Mouse (Mus musculus): ENCODE measurements around the gene Igfn1. TPM values are rescaled to one million over a fixed set of nuclear protein-coding genes. Genes with fewer than 3 reads are reported as not detected.

Gene Igfn1
- polyA plus RNA-seq, 1 experiment, result 0.81 TPM

DNA sequence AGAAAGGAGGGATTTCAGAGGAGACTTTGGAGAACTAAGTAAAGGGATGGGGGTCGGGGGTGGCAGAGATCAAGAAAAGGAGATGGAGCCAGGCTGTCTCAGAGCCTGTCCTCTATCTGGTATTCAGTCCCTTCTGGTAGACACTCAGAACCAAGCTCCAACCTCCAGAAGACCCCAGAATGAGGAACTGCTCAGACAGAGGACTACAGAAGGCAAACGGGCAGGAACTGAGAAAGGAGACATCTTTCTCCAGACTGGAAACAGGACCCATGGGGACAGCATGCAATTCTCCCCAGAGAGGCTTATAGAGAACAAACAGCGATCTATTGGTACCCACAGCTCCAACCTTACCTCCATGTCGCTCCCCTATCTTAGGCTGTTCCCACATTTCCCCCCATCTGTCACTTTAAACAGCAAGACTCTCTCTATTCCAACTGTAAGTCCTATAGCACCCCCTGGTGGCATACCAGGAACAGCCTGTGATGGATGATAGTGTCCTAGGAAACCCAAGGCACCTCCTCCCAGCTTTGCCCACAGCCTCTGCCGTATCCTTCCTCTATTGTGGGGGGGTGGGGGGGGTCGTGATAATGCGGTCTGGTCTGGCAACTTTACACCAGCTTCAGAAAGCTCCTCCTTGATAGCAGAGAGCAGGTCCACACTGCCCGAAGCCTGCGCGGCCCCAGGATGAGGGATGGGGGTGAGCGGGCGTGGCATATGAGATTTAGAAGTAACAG is 61.4 kb downstream of the Igfn1 start:
- H3K27me3 ChIP-seq (ENCODE audit: control insufficient read depth, insufficient read depth, low read length), result no peaks in the 10 kb centered on the region; the same call in 1 of the 2 replicates
- no peaks in the 10 kb centered on the region; the same call in 1 of the 2 replicates for H3K4me1 ChIP-seq (replicated peaks; ENCODE audit: control insufficient read depth, insufficient read depth, low read length)
- no peak overlapping the region for H3K4me3 ChIP-seq (ENCODE audit: control insufficient read depth, insufficient read depth, low read length)
- WGBS, result 39% methylated on average over 12 of the region's 12 CpGs
- peak; percentile 74 for DNase-seq
- TF ChIP-seq POLR2A (IDR thresholded peaks at IDR 0.05; ENCODE audit: control insufficient read depth, extremely low read depth, insufficient read depth, low read length, poor library complexity), result no peak
- peak; percentile 29; the same call in 1 of the 2 replicates for TF ChIP-seq CTCF (IDR thresholded peaks at IDR 0.05; ENCODE audit: borderline replicate concordance, control insufficient read depth, extremely low read depth, insufficient read depth, low read length, poor library complexity)
- no peaks in the 10 kb centered on the region for H3K36me3 ChIP-seq (ENCODE audit: control insufficient read depth, insufficient read depth, low read length)
- H3K27ac ChIP-seq (ENCODE audit: control insufficient read depth, insufficient read depth, low read length), result no peak overlapping the region

- H3K4me3 ChIP-seq (ENCODE audit: control insufficient read depth, insufficient read depth, low read length), result no peak overlapping the region
- 98% methylated on average over 2 of the region's 2 CpGs for WGBS
- H3K4me1 ChIP-seq (replicated peaks; ENCODE audit: control insufficient read depth, insufficient read depth, low read length), result no peaks in the 10 kb centered on the region; the same call in 1 of the 2 replicates
- no peaks in the 10 kb centered on the region for H3K36me3 ChIP-seq (ENCODE audit: control insufficient read depth, insufficient read depth, low read length)
- no peak for TF ChIP-seq CTCF (IDR thresholded peaks at IDR 0.05; ENCODE audit: borderline replicate concordance, control insufficient read depth, extremely low read depth, insufficient read depth, low read length, poor library complexity)
- no peak for TF ChIP-seq POLR2A (IDR thresholded peaks at IDR 0.05; ENCODE audit: control insufficient read depth, extremely low read depth, insufficient read depth, low read length, poor library complexity)
- H3K27ac ChIP-seq (ENCODE audit: control insufficient read depth, insufficient read depth, low read length), result no peak overlapping the region
- no peaks in the 10 kb centered on the region for H3K27me3 ChIP-seq (ENCODE audit: control insufficient read depth, insufficient read depth, low read length)
- DNase-seq, result no peak
These were observed 62.4 kb downstream of the Igfn1 start for GRCm38 (mm10) chr1:135943713-135944112.

DNA sequence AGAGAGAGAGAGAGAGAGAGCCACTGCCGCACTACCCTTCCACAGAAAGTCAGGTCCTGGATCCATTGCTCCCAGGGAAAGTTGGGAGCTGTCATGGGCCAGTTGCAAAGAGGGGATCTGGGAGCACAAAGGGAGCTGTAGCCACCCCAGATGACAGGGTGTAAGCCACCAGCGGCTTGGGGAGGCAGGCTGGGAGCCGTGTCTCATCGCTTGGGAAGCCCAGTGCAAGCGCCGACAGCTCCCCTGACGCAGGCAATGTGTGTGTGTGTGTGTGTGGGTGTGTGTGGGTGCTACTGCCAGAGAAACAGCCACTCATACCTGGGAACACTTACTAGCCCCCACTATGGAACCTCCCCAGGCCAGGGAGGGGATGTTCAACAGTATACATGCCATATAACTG is 64.0 kb downstream of the Igfn1 start:
- WGBS, result 51% methylated on average over 7 of the region's 7 CpGs
- Histone ChIP-seq H3K27me3 (ENCODE audit: control insufficient read depth, insufficient read depth, low read length) (no peaks in the 10 kb centered on the region), H3K4me3 (ENCODE audit: control insufficient read depth, insufficient read depth, low read length) (no peak overlapping the region), H3K27ac (ENCODE audit: control insufficient read depth, insufficient read depth, low read length) (no peak overlapping the region), H3K4me1 (replicated peaks; ENCODE audit: control insufficient read depth, insufficient read depth, low read length) (no peaks in the 10 kb centered on the region; the same call in 1 of the 2 replicates), H3K36me3 (ENCODE audit: control insufficient read depth, insufficient read depth, low read length) (no peaks in the 10 kb centered on the region)
- no peak for DNase-seq
- no peak for TF ChIP-seq POLR2A (IDR thresholded peaks at IDR 0.05; ENCODE audit: control insufficient read depth, extremely low read depth, insufficient read depth, low read length, poor library complexity)

DNA sequence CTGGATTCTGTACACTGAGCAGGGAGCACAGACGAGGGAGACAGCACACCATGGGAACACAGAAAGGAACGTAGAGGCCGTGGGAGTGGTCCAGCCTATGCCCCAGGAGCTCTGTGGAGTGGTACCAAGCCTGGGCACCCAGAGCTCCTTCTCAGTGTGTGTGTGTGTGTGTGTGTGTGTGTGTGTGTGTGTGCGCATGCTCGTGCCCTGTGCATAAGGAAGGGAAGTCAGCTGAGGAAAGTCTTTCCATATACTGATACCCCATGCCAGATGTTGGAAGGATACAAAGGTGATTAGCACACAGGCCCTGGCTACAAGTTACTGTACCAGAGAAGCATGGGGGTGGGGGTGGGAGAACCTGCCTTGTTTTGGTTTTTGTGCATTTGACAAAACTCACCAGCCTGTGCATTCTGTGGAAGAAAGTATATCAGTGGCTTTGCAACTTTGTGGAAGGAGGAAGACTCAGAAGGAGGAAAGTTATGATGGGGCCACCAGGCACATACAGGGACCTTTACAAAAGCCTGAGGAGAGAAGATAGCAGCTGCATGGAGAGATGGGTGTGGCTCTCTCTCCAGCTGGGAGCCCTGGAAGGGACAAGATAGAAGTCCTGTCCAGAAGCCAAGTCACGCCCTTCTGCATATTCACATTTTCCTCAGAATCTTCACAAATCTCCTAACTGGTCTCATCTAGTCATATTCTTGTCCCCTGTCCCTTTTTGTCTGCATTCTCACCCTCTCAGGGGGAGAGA is 64.7 kb downstream of the Igfn1 start:
- DNase-seq, result no peak
- H3K27me3 ChIP-seq (ENCODE audit: control insufficient read depth, insufficient read depth, low read length), result no peaks in the 10 kb centered on the region
- 80% methylated on average over 6 of the region's 6 CpGs for whole genome bisulfite sequencing
- no peak for TF ChIP-seq CTCF (IDR thresholded peaks at IDR 0.05; ENCODE audit: borderline replicate concordance, control insufficient read depth, extremely low read depth, insufficient read depth, low read length, poor library complexity)
- no peak for TF ChIP-seq POLR2A (IDR thresholded peaks at IDR 0.05; ENCODE audit: control insufficient read depth, extremely low read depth, insufficient read depth, low read length, poor library complexity)
- no peak overlapping the region for H3K27ac ChIP-seq (ENCODE audit: control insufficient read depth, insufficient read depth, low read length)
- no peaks in the 10 kb centered on the region; the same call in 1 of the 2 replicates for H3K4me1 ChIP-seq (replicated peaks; ENCODE audit: control insufficient read depth, insufficient read depth, low read length)
- H3K4me3 ChIP-seq (ENCODE audit: control insufficient read depth, insufficient read depth, low read length), result no peak overlapping the region
- H3K36me3 ChIP-seq (ENCODE audit: control insufficient read depth, insufficient read depth, low read length), result no peaks in the 10 kb centered on the region

- no peaks in the 10 kb centered on the region for H3K4me1 ChIP-seq (replicated peaks; ENCODE audit: control insufficient read depth, insufficient read depth, low read length)
- WGBS, result 96% methylated on average over 1 of the region's 1 CpGs
- TF ChIP-seq CTCF (IDR thresholded peaks at IDR 0.05; ENCODE audit: borderline replicate concordance, control insufficient read depth, extremely low read depth, insufficient read depth, low read length, poor library complexity), result no peak
- no peak for TF ChIP-seq POLR2A (IDR thresholded peaks at IDR 0.05; ENCODE audit: control insufficient read depth, extremely low read depth, insufficient read depth, low read length, poor library complexity)
- no peaks in the 10 kb centered on the region for H3K27me3 ChIP-seq (ENCODE audit: control insufficient read depth, insufficient read depth, low read length)
- H3K36me3 ChIP-seq (ENCODE audit: control insufficient read depth, insufficient read depth, low read length), result no peaks in the 10 kb centered on the region
- no peak overlapping the region for H3K4me3 ChIP-seq (ENCODE audit: control insufficient read depth, insufficient read depth, low read length)
- H3K27ac ChIP-seq (ENCODE audit: control insufficient read depth, insufficient read depth, low read length), result no peak overlapping the region
- no peak for DNase-seq
These were observed 70.1 kb downstream of the Igfn1 start for GRCm38 (mm10) chr1:135936091-135936490.

DNA sequence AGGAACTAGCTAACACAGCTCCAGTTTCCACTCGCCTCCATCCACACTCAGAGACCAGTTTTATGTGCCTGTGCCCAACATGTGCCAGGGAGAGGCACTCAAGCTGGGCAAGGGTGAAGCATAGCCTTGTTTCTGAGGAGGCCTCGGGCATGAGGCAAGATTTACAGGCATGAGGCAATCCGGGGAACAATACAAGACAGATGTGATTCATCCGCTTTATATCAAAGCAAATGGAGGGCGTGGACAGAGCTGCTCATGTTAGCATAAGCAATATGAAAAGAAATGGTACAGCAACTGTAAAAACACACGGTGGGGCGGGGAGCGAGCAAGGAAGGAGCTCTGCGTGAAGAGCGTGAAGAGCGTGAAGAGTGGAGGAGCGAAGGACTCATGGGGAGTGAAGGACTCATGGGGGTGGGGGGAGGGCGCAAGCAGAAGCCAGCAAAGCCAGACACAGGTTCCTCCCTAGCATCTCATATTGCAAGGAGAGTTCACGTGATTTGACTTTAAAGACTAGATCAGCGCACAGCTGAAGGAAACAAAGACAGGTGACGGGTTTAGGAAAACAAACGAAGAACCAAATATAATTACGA is 72.3 kb downstream of the Igfn1 start:
- DNase-seq, result no peak
- no peak overlapping the region for H3K27ac ChIP-seq (ENCODE audit: control insufficient read depth, insufficient read depth, low read length)
- TF ChIP-seq POLR2A (IDR thresholded peaks at IDR 0.05; ENCODE audit: control insufficient read depth, extremely low read depth, insufficient read depth, low read length, poor library complexity) (no peak), CTCF (IDR thresholded peaks at IDR 0.05; ENCODE audit: borderline replicate concordance, control insufficient read depth, extremely low read depth, insufficient read depth, low read length, poor library complexity) (no peak)
- 88% methylated on average over 18 of the region's 18 CpGs for WGBS
- H3K27me3 ChIP-seq (ENCODE audit: control insufficient read depth, insufficient read depth, low read length), result no peaks in the 10 kb centered on the region
- H3K36me3 ChIP-seq (ENCODE audit: control insufficient read depth, insufficient read depth, low read length), result no peaks in the 10 kb centered on the region
- no peaks in the 10 kb centered on the region for H3K4me1 ChIP-seq (replicated peaks; ENCODE audit: control insufficient read depth, insufficient read depth, low read length)
- no peak overlapping the region for H3K4me3 ChIP-seq (ENCODE audit: control insufficient read depth, insufficient read depth, low read length)
